Mouse (Mus musculus) G1E (cell line): Measurements from ENCODE around the gene Csnk1g1. TPM values are rescaled to one million over a fixed set of nuclear protein-coding genes. Genes with fewer than 3 reads are reported as not detected.

Experiments used
- ATAC-seq: 2 replicates; pipeline ENCODE4 v1.8.0; 2016; ENCODE audit warnings: mild to moderate bottlenecking; ENCODE audit not compliant: insufficient number of reproducible peaks, poor library complexity, low FRiP score, severe bottlenecking; ENCODE audit errors: extremely low read depth
- DNase-seq: peaks from one replicate; pipeline ENCODE4 v3.0.0; 2012; ENCODE audit warnings: low spot score
- H3K27me3 ChIP-seq: 2 replicates; pipeline ENCODE4 v1.6.1; 2012; ENCODE audit warnings: mild to moderate bottlenecking, low read length, inconsistent platforms; ENCODE audit not compliant: insufficient read depth
- H3K36me3 ChIP-seq: replicated peaks from 2 replicates; pipeline ENCODE3; 2012; ENCODE audit warnings: mild to moderate bottlenecking, inconsistent platforms
- H3K4me1 ChIP-seq: 2 replicates; pipeline ENCODE4 v1.6.1; 2012; ENCODE audit warnings: low read depth, low read length, inconsistent platforms, mixed read lengths; ENCODE audit not compliant: insufficient read depth
- H3K4me3 ChIP-seq: 2 replicates; pipeline ENCODE4 v1.5.1; 2012; ENCODE audit warnings: low read depth, mild to moderate bottlenecking, inconsistent platforms, low read length, moderate library complexity, mixed read lengths
- H3K9me3 ChIP-seq: replicated peaks from 2 replicates; pipeline ENCODE4 v1.6.1; 2012; ENCODE audit warnings: inconsistent platforms
- CTCF ChIP-seq: IDR thresholded peaks from 2 replicates; pipeline ENCODE4 v1.5.1; 2012; ENCODE audit warnings: low read depth, low read length, inconsistent platforms, mixed read lengths
- GATA1 ChIP-seq: IDR thresholded peaks from 2 replicates; pipeline ENCODE4 v1.6.1; 2012; ENCODE audit warnings: borderline replicate concordance, low read length, inconsistent platforms, mixed read lengths
- GATA2 ChIP-seq: IDR thresholded peaks from 2 replicates; pipeline ENCODE4 v1.6.1; 2012; ENCODE audit warnings: low read depth, low read length, inconsistent platforms, borderline replicate concordance
- POLR2AphosphoS5 ChIP-seq: IDR thresholded peaks from 2 replicates; pipeline ENCODE4 v1.6.1; 2012; ENCODE audit warnings: low read depth, low read length, inconsistent platforms; ENCODE audit not compliant: insufficient replicate concordance
- TAL1 ChIP-seq: conservative IDR thresholded peaks from 2 replicates; pipeline ENCODE4 v1.6.1; 2012; ENCODE audit warnings: low read depth, low read length, inconsistent platforms, mixed read lengths
- polyA plus RNA-seq: library from polyadenylated mRNA; stranded (reverse); fragments of >175 nt; gene quantifications from 2 replicates; pipeline ENCODE4 v1.2.3, GENCODE M21; 2012
- total RNA-seq, 2 experiments: library from RNA; stranded (forward) in 1 of 2; stranded (reverse) in 1 of 2; fragments of 200-1000 nt in 1 of 2; fragments of >200 nt in 1 of 2; fragmentation: Nextera tagmentation in 1 of 2; gene quantifications; 2 replicates each; pipeline ENCODE4 v1.2.3; 2014 to 2017

Csnk1g1 gene
- total and polyA plus RNA-seq, 3 experiments, result 9.5 to 81.9 (median 34.1) TPM

DNA sequence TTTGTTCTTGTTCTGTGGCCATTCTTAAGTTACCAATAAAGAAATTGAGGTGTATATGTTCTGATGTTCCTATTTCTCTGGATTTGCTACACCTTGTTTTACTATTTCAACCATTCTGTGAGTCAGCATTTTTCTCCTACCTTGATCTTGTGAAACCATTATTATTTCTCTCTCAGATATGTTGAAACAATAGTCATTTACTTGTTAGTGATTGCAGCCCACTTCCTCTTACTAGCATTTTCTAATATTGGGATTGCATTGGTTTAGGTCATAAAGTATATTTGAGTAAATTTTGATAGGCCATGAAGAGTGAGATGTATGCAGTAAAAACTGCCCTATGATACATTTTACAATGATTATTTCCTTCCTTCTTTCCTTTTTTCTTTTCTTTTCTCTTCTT is 19.7 kb downstream of the Csnk1g1 start:
- no peak for DNase-seq
- H3K36me3 ChIP-seq, result peaks cover 28% of the 10 kb centered on the region
- H3K4me3 ChIP-seq, result no peak overlapping the region
- no peak for ATAC-seq
- TF ChIP-seq GATA1 (no peak), TAL1 (no peak), POLR2AphosphoS5 (no peak), CTCF (no peak), GATA2 (no peak)
- H3K9me3 ChIP-seq, result no peaks in the 10 kb centered on the region
- H3K4me1 ChIP-seq, result peaks cover 4% of the 10 kb centered on the region; the same call in 1 of the 2 replicates
- no peaks in the 10 kb centered on the region for H3K27me3 ChIP-seq

DNA sequence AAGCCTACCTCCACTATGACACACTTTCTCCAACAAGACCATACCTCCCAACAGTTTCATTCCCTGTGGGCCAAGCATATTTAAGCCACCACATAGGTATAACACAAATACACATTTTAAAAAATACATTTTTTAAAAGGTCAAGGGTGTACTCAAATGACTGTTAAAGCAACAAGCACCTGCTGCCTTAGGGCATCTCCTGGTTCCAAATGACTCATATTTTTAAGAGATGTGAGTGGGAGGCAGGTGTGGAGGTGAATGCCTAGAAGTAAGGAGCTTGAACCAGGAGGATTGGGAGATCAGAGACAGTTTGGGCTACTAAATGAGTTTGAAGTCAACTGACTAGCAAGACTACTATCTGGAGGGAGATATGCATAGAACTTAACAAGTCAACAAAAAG is 21.1 kb downstream of the Csnk1g1 start:
- no peak for TF ChIP-seq POLR2AphosphoS5
- Histone ChIP-seq H3K4me3 (no peak overlapping the region), H3K4me1 (peaks cover 4% of the 10 kb centered on the region; the same call in 1 of the 2 replicates), H3K9me3 (no peaks in the 10 kb centered on the region), H3K27me3 (no peaks in the 10 kb centered on the region), H3K36me3 (peaks cover 31% of the 10 kb centered on the region)
- DNase-seq (no peak), ATAC-seq (no peak)

DNA sequence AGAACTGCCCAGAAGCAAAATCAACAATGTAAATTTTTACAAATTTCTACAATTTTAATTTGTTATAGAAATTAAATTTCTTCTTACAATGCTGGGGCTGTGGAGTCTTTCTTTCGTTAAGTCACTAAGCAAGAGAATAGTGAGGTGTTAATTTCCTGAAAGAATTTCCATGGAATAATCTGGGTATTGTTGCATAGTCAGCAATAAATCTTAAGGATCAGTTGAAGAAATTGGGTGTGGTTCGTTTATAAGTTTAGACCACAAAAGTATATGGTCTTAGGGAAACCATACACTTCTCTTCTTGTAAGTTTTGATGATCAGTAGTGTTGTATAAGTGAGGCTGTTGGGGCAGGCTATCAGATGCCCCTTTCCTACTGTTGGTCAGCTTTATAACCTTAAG is 28.8 kb downstream of the Csnk1g1 start:
- TF ChIP-seq GATA1, result no peak
- no peak for TF ChIP-seq CTCF
- no peak for TF ChIP-seq TAL1
- TF ChIP-seq GATA2, result no peak
- TF ChIP-seq POLR2AphosphoS5, result no peak
- no peak for DNase-seq
- no peaks in the 10 kb centered on the region for H3K9me3 ChIP-seq
- peaks cover 11% of the 10 kb centered on the region for H3K36me3 ChIP-seq
- H3K27me3 ChIP-seq, result no peaks in the 10 kb centered on the region
- no peaks in the 10 kb centered on the region; the same call in 1 of the 2 replicates for H3K4me1 ChIP-seq
- H3K4me3 ChIP-seq, result no peak overlapping the region
- no peak for ATAC-seq

DNA sequence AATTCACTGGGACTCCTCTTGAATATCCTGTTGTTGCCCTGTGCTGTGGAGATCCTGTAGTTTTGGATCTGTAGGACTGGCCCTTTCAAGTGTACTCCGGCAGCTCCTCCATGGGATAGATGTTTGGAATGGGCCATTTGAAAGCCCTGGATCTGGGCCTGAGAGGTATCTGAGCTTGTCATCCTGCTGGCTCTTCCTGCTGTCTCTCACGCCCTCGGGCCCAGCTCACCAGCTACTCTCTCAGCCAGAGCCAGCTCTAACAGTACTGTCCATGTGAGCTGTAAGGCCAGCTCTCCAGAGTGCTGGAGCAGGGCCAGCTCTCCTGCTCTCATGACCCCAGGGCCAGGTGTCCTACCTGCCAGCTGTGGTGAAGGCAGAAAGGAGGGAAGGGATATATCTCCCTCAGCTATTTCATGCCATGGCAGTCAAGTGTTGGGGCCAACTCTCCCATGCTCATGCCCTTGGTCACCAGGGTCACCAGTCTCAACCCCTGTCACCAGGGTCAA is 42.4 kb downstream of the Csnk1g1 start:
- H3K27me3 ChIP-seq, result no peaks in the 10 kb centered on the region
- H3K4me3 ChIP-seq, result no peak overlapping the region
- TF ChIP-seq POLR2AphosphoS5, result no peak
- ATAC-seq (no peak), DNase-seq (no peak)
- H3K36me3 ChIP-seq, result peaks cover 43% of the 10 kb centered on the region
- no peaks in the 10 kb centered on the region for H3K9me3 ChIP-seq
- H3K4me1 ChIP-seq, result no peaks in the 10 kb centered on the region; the same call in none of the 2 replicates

DNA sequence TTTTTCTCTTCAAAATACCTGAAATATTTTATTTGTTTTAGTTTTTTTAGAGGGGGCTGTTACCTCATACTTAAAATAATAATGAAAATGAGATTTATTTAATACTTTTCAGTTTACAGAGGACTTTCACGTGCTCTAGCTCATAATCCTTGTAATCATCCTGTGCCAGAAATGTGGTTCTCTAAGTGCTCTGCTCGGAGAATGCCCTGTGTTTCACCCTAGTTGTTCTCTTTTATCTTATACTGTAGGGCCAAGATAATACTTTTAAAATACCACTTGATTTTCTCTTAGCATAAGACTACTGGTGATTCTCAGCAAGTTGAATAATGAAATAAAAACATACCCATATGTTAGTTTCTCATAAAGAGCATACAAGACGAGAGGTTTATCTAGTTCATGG is 61.3 kb downstream of the Csnk1g1 start:
- no peak for ATAC-seq
- TF ChIP-seq TAL1 (no peak), GATA1 (no peak), GATA2 (no peak), CTCF (no peak), POLR2AphosphoS5 (no peak)
- H3K27me3 ChIP-seq, result no peaks in the 10 kb centered on the region
- H3K9me3 ChIP-seq, result no peaks in the 10 kb centered on the region
- no peaks in the 10 kb centered on the region for H3K4me1 ChIP-seq
- H3K36me3 ChIP-seq, result peaks cover 32% of the 10 kb centered on the region
- no peak for DNase-seq
- H3K4me3 ChIP-seq, result no peak overlapping the region

DNA sequence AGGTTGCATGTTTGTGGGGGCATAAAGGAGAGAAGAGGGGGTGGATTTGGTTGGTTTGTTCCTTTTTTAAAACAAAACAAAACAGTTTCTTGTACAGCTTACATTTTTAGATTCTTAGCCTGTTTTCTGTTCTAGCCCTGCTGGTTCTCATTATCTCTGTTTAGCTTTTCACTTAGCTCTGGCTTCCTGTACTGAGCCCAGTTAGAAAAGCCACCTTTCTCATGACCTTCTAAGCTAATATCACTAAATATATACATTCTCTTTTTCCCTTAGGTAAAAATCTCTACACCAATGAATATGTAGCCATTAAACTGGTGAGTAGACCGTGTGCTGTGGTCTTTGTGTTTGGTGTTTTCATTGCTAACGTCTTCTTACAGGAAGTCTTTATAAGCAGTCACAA is 64.5 kb downstream of the Csnk1g1 start:
- TF ChIP-seq GATA2 (no peak), GATA1 (no peak), CTCF (no peak), TAL1 (no peak), POLR2AphosphoS5 (no peak)
- Histone ChIP-seq H3K4me1 (no peaks in the 10 kb centered on the region), H3K9me3 (no peaks in the 10 kb centered on the region), H3K27me3 (no peaks in the 10 kb centered on the region), H3K36me3 (peaks cover 35% of the 10 kb centered on the region), H3K4me3 (no peak overlapping the region)
- no peak for ATAC-seq
- no peak for DNase-seq

DNA sequence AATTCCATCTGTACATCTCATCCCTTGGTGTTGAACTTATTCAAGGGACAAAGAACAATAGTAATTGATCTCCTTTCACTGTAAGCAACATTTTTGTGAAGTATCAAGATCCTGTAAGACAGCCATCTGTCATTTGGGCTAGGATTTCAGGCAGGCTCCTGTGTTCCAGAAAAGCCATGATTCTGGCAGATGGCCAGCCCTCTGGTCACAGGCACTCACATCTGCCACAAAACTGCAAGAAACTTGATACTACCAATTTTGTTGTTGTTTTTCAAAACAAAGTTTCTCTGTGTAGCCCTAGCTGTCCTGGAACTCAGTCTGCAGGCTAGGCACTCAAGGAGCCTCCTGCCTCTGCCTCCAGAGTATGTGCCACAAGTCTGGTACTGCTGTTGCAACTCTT is 67.2 kb downstream of the Csnk1g1 start:
- H3K9me3 ChIP-seq, result no peaks in the 10 kb centered on the region
- TF ChIP-seq CTCF, result no peak
- TF ChIP-seq POLR2AphosphoS5, result no peak
- TF ChIP-seq GATA1, result no peak
- TF ChIP-seq GATA2, result no peak
- no peak for TF ChIP-seq TAL1
- peaks cover 30% of the 10 kb centered on the region for H3K36me3 ChIP-seq
- ATAC-seq (no peak), DNase-seq (no peak)
- H3K27me3 ChIP-seq, result no peaks in the 10 kb centered on the region
- H3K4me3 ChIP-seq, result no peak overlapping the region
- no peaks in the 10 kb centered on the region for H3K4me1 ChIP-seq
